In the genomic region with DNA sequence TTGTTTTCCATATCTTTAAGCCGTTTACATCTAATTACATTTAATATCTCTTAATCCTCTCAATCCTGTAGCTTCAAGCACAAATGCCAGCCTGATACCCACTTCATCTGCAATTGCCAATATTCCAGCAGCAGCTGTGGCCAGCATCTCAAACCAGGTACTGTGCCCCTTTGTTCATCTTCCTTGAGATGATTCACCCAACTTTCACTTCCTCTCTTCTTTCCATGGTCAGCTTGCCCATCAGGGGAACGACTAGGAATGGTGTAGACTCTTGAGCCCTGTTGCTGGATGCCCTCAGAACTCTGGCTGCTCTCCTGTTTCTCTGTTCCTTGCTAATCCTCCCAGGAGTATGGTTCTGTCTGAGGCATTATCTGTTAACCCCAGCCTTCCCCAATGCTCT, we compare ENCODE assay signal across 30 mouse cellular contexts.
"Had no signal": no experiment of that assay in that cellular context is flagged by ENCODE, and none has a peak within 500 bp of the region (broad histone marks: within the 10 kb centered on the region; RNA-seq: fewer than 3 reads in every experiment).

No protein-coding gene starts in this region.

- H3K9ac ChIP-seq: limb, embryonic 12.5 days; limb, embryonic 13.5 days; limb, embryonic 15.5 days; liver, embryonic 12.5 days; liver, embryonic 13.5 days; liver, embryonic 14.5 days; liver, embryonic 15.5 days; liver, postnatal 0 days; lung, embryonic 14.5 days; lung, embryonic 15.5 days; midbrain, embryonic 12.5 days; midbrain, embryonic 13.5 days; midbrain, embryonic 15.5 days had no signal

- H3K4me1 ChIP-seq: limb, embryonic 10.5 days; limb, embryonic 12.5 days; limb, embryonic 13.5 days; limb, embryonic 15.5 days; liver, embryonic 12.5 days; liver, embryonic 13.5 days; liver, embryonic 15.5 days; lung, embryonic 15.5 days; midbrain, embryonic 10.5 days; midbrain, embryonic 12.5 days; midbrain, embryonic 13.5 days; midbrain, embryonic 15.5 days had no signal

- ATAC-seq: liver, embryonic 12.5 days; liver, postnatal 0 days; lung, postnatal 0 days; midbrain, embryonic 13.5 days; midbrain, embryonic 15.5 days; midbrain, embryonic 16.5 days had no signal

- H3K27me3 ChIP-seq: limb, embryonic 12.5 days; limb, embryonic 13.5 days; limb, embryonic 15.5 days; liver, embryonic 12.5 days; liver, embryonic 13.5 days; liver, embryonic 15.5 days; lung, embryonic 15.5 days; megakaryocyte, embryonic 14.5 days; midbrain, embryonic 12.5 days; midbrain, embryonic 13.5 days; midbrain, embryonic 15.5 days had no signal

- H3K4me2 ChIP-seq: limb, embryonic 12.5 days; limb, embryonic 13.5 days; limb, embryonic 15.5 days; liver, embryonic 11.5 days; liver, embryonic 12.5 days; liver, embryonic 13.5 days; liver, embryonic 15.5 days; lung, embryonic 14.5 days; lung, embryonic 15.5 days; midbrain, embryonic 12.5 days; midbrain, embryonic 13.5 days; midbrain, embryonic 15.5 days had no signal

- H3K9me3 ChIP-seq: limb, embryonic 10.5 days; limb, embryonic 12.5 days; limb, embryonic 13.5 days; limb, embryonic 15.5 days; liver, embryonic 12.5 days; liver, embryonic 13.5 days; liver, embryonic 15.5 days; lung, embryonic 15.5 days; megakaryocyte, embryonic 14.5 days; midbrain, embryonic 10.5 days; midbrain, embryonic 12.5 days; midbrain, embryonic 13.5 days; midbrain, embryonic 15.5 days had no signal

- H3K4me3 ChIP-seq: left cerebral cortex, adult 2 months; limb, embryonic 10.5 days; limb, embryonic 12.5 days; limb, embryonic 13.5 days; limb, embryonic 15.5 days; liver, embryonic 12.5 days; liver, embryonic 13.5 days; liver, embryonic 15.5 days; lung, embryonic 15.5 days; megakaryocyte, embryonic 14.5 days; midbrain, embryonic 10.5 days; midbrain, embryonic 12.5 days; midbrain, embryonic 13.5 days; midbrain, embryonic 15.5 days; myocyte had no signal

- DNase-seq: left cerebral cortex, postnatal 4 days; liver; liver, embryonic 13.5 days; liver, postnatal 0 days; lung, adult 18-20 months; lung, adult 2 months; lung, embryonic 14.5 days; lung, postnatal 10 days; lung, postnatal 14 days; lung, postnatal 36 days; lung, postnatal 4 days had no signal

- H3K27ac ChIP-seq: left cerebral cortex, adult 2 months; limb, embryonic 10.5 days; limb, embryonic 12.5 days; limb, embryonic 13.5 days; limb, embryonic 15.5 days; liver, embryonic 12.5 days; liver, embryonic 13.5 days; liver, embryonic 14.5 days; liver, embryonic 15.5 days; lung, embryonic 15.5 days; macrophage; midbrain, embryonic 10.5 days; midbrain, embryonic 12.5 days; midbrain, embryonic 13.5 days; midbrain, embryonic 15.5 days had no signal
